Mouse (Mus musculus) hindbrain, embryonic 10.5 days (tissue): ENCODE measurements around the gene Ccdc34. TPM values are rescaled to one million over a fixed set of nuclear protein-coding genes. Genes with fewer than 3 reads are reported as not detected.

ENCODE experiments used
- DNase-seq: peaks from one replicate; pipeline ENCODE4 v3.0.0-alpha.2; 2017; ENCODE audit warnings: low spot score
- H3K27ac ChIP-seq: fragments of 300-500 bp; sonication (generic); 2 replicates; pipeline ENCODE4 v1.5.1; 2016; ENCODE audit warnings: mild to moderate bottlenecking, moderate library complexity
- H3K27me3 ChIP-seq: fragments of 300-500 bp; sonication (generic); 2 replicates; pipeline ENCODE4 v1.6.1; 2016; ENCODE audit warnings: mild to moderate bottlenecking; ENCODE audit not compliant: poor library complexity, insufficient read depth, severe bottlenecking
- H3K36me3 ChIP-seq: fragments of 300-500 bp; sonication (generic); 2 replicates; pipeline ENCODE4 v1.6.1; 2016; ENCODE audit warnings: mild to moderate bottlenecking, moderate library complexity
- H3K4me1 ChIP-seq: fragments of 300-500 bp; sonication (generic); replicated peaks from 2 replicates; pipeline ENCODE4 v1.6.1; 2016; ENCODE audit warnings: mild to moderate bottlenecking
- H3K4me3 ChIP-seq: fragments of 300-500 bp; sonication (generic); 2 replicates; pipeline ENCODE4 v1.5.1; 2016; ENCODE audit warnings: mild to moderate bottlenecking, moderate library complexity
- H3K9me3 ChIP-seq: fragments of 300-500 bp; sonication (generic); 2 replicates; pipeline ENCODE4 v1.6.1; 2016; ENCODE audit warnings: mild to moderate bottlenecking, moderate library complexity
- WGBS: fragments of 180-500 bp; shearing (Covaris S2); methylation state at CpG from one replicate; pipeline ENCODE4 v1.1.7; 2016; 5-methylcytosine and 5-hydroxymethylcytosine counted together
- polyA plus RNA-seq: library from polyadenylated mRNA; unstranded; fragments of >200 nt; fragmentation: Nextera tagmentation; extraction: Ambion mirVana; gene quantifications from 2 replicates; pipeline ENCODE4 v1.2.1, GENCODE M21; 2016

The Ccdc34 gene
- polyA plus RNA-seq, 1 experiment from 2014 or later: 41.2 TPM

GRCm38 (mm10) chr2:110058424-110058823 lies 40.8 kb downstream of the Ccdc34 start:
- Histone ChIP-seq H3K9me3 (no peaks in the 10 kb centered on the region), H3K27ac (no peak overlapping the region), H3K4me1 (no peaks in the 10 kb centered on the region), H3K4me3 (no peak overlapping the region), H3K27me3 (no peaks in the 10 kb centered on the region), H3K36me3 (no peaks in the 10 kb centered on the region)
- whole genome bisulfite sequencing: 62% methylated on average over 4 of the region's 4 CpGs
- no peak for DNase-seq

GRCm38 (mm10) chr2:110063131-110063530 lies 45.5 kb downstream of the Ccdc34 start:
- no peaks in the 10 kb centered on the region for H3K27me3 ChIP-seq
- WGBS: 89% methylated on average over 1 of the region's 1 CpGs
- no peak overlapping the region for H3K27ac ChIP-seq
- H3K4me1 ChIP-seq: no peaks in the 10 kb centered on the region
- H3K9me3 ChIP-seq: 0 out of 2 replicates have a peak, but pooled peaks cover 5% of the 10 kb centered on the region
- no peaks in the 10 kb centered on the region for H3K36me3 ChIP-seq
- no peak for DNase-seq
- H3K4me3 ChIP-seq: no peak overlapping the region

DNA sequence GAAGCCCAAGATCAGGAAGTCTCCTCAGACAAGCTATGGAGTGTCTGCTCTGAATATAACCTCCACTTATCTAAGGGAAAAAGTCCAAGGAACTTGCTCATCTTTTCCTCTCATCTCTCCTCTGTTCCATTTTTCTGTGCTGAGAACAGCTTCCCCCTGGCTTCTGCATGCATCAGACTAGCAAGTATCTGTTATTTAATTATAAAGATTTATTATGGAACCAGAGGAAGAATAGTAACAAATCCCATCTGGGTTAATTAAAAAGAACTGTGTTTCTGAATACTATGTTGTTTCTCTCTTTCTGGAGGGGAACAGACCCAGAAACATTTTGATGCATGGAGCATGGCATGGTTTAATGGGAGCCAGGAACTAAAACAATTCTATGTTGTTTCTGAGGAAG lies 51.3 kb downstream of the Ccdc34 start:
- Histone ChIP-seq H3K36me3 (no peaks in the 10 kb centered on the region), H3K4me3 (no peak overlapping the region), H3K9me3 (0 out of 2 replicates have a peak, but pooled peaks cover 5% of the 10 kb centered on the region), H3K27ac (no peak overlapping the region), H3K4me1 (no peaks in the 10 kb centered on the region), H3K27me3 (no peaks in the 10 kb centered on the region)
- no peak for DNase-seq

GRCm38 (mm10) chr2:110073023-110073422 lies 55.4 kb downstream of the Ccdc34 start:
- H3K27me3 ChIP-seq: no peaks in the 10 kb centered on the region
- H3K27ac ChIP-seq: no peak overlapping the region
- 87% methylated on average over 6 of the region's 6 CpGs for WGBS
- H3K4me1 ChIP-seq: no peaks in the 10 kb centered on the region
- no peaks in the 10 kb centered on the region for H3K36me3 ChIP-seq
- H3K9me3 ChIP-seq: no peaks in the 10 kb centered on the region
- DNase-seq: no peak
- no peak overlapping the region for H3K4me3 ChIP-seq

DNA sequence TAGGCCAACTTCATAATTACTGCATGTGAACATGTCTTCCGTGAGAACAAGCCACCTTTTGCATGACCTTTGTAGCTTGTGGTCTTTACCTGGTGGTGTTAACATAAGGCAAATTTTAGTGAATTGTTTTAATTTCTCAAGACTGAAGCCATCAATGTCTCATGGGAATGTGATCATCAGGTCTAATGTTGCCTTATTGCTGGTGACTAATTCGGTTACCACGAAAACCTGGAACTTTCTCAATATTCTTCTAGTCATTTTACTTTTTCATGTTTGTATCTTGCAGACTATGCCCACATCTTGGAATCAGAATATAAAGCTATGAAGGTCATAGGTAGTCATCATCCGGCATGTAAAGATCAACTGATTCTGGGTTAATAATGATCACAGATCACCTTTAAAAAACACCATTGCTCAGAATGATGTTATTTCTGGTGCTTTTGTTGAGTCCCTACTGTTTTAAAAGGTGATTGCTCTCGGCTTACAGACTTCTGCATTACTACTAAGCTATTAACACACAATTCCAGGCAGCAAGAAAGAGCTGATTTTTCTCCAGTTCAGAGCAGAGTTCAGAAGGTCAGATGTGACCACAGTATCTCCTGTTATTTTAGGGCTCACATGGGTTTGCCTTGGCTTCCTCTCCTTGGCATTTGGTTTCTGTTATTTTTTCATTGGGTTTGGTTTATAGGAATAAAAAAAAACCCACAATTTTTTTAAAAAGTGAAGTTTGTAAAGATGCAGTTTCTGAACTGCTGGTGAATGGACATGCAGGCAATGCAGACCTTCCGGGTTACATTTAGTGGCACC lies 57.2 kb downstream of the Ccdc34 start:
- no peak overlapping the region for H3K4me3 ChIP-seq
- no peak for DNase-seq
- no peaks in the 10 kb centered on the region for H3K36me3 ChIP-seq
- no peaks in the 10 kb centered on the region for H3K9me3 ChIP-seq
- no peaks in the 10 kb centered on the region for H3K27me3 ChIP-seq
- no peaks in the 10 kb centered on the region for H3K4me1 ChIP-seq
- 84% methylated on average over 6 of the region's 6 CpGs for WGBS
- no peak overlapping the region for H3K27ac ChIP-seq

DNA sequence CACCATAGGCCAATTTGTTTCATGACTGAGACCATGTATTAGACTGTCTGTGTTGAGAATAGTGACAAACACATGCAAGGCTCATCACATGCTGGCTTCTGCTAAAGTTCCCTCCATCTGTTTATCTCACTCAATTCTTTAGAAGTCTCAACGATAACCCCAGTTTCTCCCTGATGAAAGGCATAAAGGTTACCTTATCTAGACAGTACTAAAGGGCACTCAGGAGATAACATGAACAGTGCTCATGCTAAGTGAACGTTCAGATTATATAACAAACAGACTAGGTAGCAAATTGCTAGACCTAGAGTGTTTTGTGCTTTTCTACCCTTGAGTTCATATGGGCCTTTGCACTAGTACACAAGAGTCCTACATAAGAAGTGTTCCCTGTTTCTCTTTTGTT lies 59.6 kb downstream of the Ccdc34 start:
- no peak for DNase-seq
- 79% methylated on average over 2 of the region's 2 CpGs for WGBS
- Histone ChIP-seq H3K27ac (no peak overlapping the region), H3K9me3 (no peaks in the 10 kb centered on the region), H3K4me3 (no peak overlapping the region), H3K36me3 (no peaks in the 10 kb centered on the region), H3K27me3 (no peaks in the 10 kb centered on the region), H3K4me1 (no peaks in the 10 kb centered on the region)

GRCm38 (mm10) chr2:110077655-110078054 lies 60.0 kb downstream of the Ccdc34 start:
- WGBS: 86% methylated on average over 2 of the region's 2 CpGs
- no peak for DNase-seq
- Histone ChIP-seq H3K27ac (no peak overlapping the region), H3K4me1 (no peaks in the 10 kb centered on the region), H3K27me3 (no peaks in the 10 kb centered on the region), H3K4me3 (no peak overlapping the region), H3K36me3 (no peaks in the 10 kb centered on the region), H3K9me3 (no peaks in the 10 kb centered on the region)

DNA sequence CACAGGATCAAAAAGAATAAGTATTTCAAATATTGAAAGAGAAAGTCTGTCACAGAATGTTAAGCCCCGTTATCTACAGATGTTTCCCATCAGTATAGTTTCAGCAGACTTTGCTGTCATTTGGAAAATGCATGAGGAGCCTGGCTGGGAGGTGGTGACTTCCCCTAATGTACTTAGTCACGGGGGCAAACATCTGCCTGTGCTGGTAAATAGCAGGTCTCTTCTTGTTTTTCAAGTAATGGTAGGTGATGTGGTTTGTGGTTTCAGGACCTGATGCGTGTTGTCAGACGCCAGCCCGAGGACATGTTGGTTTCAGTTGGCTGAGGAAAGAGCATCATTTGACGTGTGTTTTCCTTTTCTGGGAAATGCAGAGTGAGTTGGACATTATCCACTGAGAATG lies 62.9 kb downstream of the Ccdc34 start:
- 75% methylated on average over 6 of the region's 6 CpGs for WGBS
- no peaks in the 10 kb centered on the region for H3K9me3 ChIP-seq
- DNase-seq: no peak
- H3K27me3 ChIP-seq: no peaks in the 10 kb centered on the region
- no peaks in the 10 kb centered on the region for H3K4me1 ChIP-seq
- H3K36me3 ChIP-seq: no peaks in the 10 kb centered on the region
- no peak overlapping the region for H3K4me3 ChIP-seq
- H3K27ac ChIP-seq: no peak overlapping the region

DNA sequence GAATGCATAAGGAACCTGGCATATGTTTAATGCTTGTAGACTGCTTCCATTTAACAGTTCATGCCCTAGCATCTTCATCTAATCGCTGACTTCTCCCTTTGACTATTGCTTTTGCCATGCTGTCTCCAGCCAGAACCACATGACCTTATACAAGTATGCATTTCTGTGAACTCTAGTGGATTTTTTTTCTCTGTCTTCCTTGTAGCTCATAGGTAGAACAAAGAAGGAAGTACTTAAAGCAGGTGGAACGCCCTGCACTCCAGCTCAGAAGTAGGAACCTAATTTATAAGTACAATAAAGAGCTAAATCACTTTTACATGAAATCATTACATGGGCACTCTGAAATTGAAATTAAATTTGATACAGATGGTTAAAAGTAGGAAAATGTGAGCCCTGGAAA lies 65.4 kb downstream of the Ccdc34 start:
- H3K36me3 ChIP-seq: no peaks in the 10 kb centered on the region
- H3K27ac ChIP-seq: no peak overlapping the region
- H3K27me3 ChIP-seq: no peaks in the 10 kb centered on the region
- 95% methylated on average over 2 of the region's 2 CpGs for WGBS
- H3K4me3 ChIP-seq: no peak overlapping the region
- no peaks in the 10 kb centered on the region for H3K9me3 ChIP-seq
- no peak for DNase-seq
- H3K4me1 ChIP-seq: no peaks in the 10 kb centered on the region

DNA sequence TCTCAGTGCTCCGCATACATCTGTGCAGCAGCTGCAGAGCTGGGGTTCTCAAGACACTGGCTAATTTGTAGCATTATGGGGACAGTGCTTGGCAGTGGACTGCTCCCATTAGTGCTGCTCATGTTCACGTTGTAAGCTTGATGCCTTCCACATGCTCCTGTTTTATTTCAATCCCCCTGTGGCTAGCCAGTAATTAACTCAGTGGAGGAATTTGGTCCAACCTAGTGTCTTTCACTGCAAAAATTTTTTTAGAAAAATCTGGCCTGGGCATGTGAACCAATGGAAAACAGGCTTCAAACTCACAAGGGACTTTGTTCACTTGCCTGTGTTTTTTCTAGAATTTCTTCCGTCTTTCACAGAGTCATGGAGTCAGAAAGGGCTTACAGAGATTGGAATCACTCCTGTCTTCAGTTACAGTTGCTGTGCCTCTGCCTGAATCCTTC lies 68.1 kb downstream of the Ccdc34 start:
- no peaks in the 10 kb centered on the region for H3K36me3 ChIP-seq
- WGBS: 61% methylated on average over 3 of the region's 3 CpGs
- H3K27me3 ChIP-seq: no peaks in the 10 kb centered on the region
- no peaks in the 10 kb centered on the region for H3K4me1 ChIP-seq
- peak; percentile 40 for DNase-seq
- H3K27ac ChIP-seq: peak overlapping the region; percentile 1; the same call in 1 of the 2 replicates
- no peak overlapping the region for H3K4me3 ChIP-seq
- no peaks in the 10 kb centered on the region for H3K9me3 ChIP-seq

DNA sequence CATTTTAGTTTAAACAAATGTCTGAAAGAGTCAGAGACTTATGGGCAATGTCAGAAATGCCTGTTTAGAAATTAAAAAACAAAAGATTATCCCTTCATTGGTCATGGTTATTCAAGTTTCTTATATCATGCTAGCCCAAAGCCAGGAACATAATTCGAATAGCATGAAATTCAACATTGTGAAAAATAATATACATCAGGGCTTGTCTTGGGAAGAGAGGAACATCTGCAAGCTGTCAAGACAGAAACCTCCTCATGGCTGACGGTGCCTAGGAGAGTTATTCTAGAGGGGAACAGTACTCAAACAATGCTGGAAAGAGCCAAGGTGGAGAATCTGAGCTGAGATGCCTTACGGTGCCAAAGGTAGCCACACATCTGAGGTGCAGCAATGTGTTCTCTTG lies 96.5 kb downstream of the Ccdc34 start:
- H3K27ac ChIP-seq: no peak overlapping the region
- H3K9me3 ChIP-seq: no peaks in the 10 kb centered on the region
- H3K27me3 ChIP-seq: no peaks in the 10 kb centered on the region
- no peaks in the 10 kb centered on the region for H3K36me3 ChIP-seq
- no peaks in the 10 kb centered on the region for H3K4me1 ChIP-seq
- no peak for DNase-seq
- H3K4me3 ChIP-seq: no peak overlapping the region
- WGBS: 88% methylated on average over 3 of the region's 3 CpGs

DNA sequence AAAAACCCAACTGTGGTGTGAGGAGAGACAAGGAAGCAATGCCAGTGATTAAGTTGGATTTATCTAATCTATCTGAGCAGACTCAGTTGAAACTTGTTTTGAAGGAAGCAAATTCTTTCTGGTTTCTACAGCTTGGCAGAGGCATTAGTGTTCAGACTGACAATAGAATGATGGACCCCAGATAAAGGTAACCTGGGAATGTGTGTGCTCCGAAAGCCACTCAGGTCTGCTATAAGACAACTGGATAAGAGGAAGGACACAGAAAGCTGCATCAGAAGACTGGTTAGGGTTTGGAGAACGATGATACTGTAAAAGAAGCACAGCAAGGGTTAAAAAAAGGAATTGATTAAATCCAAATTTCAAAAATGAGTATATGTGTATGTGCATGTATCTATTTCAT lies 111.8 kb downstream of the Ccdc34 start:
- Histone ChIP-seq H3K27me3 (no peaks in the 10 kb centered on the region), H3K9me3 (no peaks in the 10 kb centered on the region), H3K27ac (no peak overlapping the region), H3K36me3 (no peaks in the 10 kb centered on the region), H3K4me3 (no peak overlapping the region), H3K4me1 (no peaks in the 10 kb centered on the region)
- WGBS: 86% methylated on average over 2 of the region's 2 CpGs
- DNase-seq: no peak

DNA sequence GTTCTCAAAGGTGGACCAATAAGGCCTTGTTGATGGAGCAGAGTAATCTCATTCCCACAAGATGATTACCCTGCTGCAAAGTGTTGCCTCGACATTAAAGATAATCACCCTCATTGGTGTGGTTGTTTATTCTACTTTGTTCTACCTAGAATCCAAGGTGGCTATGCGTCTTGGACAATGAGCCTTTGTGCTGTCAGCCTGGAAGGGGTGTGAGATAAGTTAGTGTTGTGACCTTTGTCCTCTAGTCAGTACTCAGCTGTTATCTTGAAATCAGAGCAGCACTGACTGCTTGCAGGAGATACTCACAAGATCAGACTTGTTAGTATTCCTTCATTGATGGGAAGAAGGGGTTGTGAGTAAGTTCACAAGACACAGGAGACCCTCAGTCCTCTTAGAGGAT lies 114.0 kb downstream of the Ccdc34 start:
- H3K27me3 ChIP-seq: no peaks in the 10 kb centered on the region
- H3K4me3 ChIP-seq: no peak overlapping the region
- H3K9me3 ChIP-seq: no peaks in the 10 kb centered on the region
- DNase-seq: no peak
- WGBS: 47% methylated on average over 2 of the region's 2 CpGs
- no peaks in the 10 kb centered on the region for H3K4me1 ChIP-seq
- no peak overlapping the region for H3K27ac ChIP-seq
- no peaks in the 10 kb centered on the region for H3K36me3 ChIP-seq
